Mouse (Mus musculus) midbrain, postnatal 0 days (tissue): ENCODE data around the gene Ltb4r1. TPM values are rescaled to one million over a fixed set of nuclear protein-coding genes. Genes with fewer than 3 reads are reported as not detected.

ENCODE experiments used
- ATAC-seq: fragments of 200-750 bp; cut with Nextera tagmentation; 2 replicates; pipeline ENCODE4 v1.8.0; 2017; ENCODE audit warnings: moderate number of reproducible peaks, mild to moderate bottlenecking, moderate TSS enrichment, moderate library complexity; ENCODE audit not compliant: low FRiP score
- DNase-seq: peaks from one replicate; pipeline ENCODE4 v3.0.0-alpha.2; 2015; ENCODE audit warnings: low spot score
- H3K27ac ChIP-seq: fragments of 300-500 bp; sonication (generic); 2 replicates; pipeline ENCODE4 v1.5.1; 2014; ENCODE audit warnings: low read depth, mild to moderate bottlenecking, low read length, mixed read lengths
- H3K27me3 ChIP-seq: fragments of 300-500 bp; sonication (generic); 2 replicates; pipeline ENCODE4 v1.6.1; 2014; ENCODE audit warnings: low read length, control low read depth, mixed read lengths; ENCODE audit not compliant: insufficient read depth
- H3K36me3 ChIP-seq: fragments of 300-500 bp; sonication (generic); 2 replicates; pipeline ENCODE4 v1.6.1; 2014; ENCODE audit warnings: low read length, control low read depth, mixed read lengths; ENCODE audit not compliant: insufficient read depth
- H3K4me1 ChIP-seq: fragments of 300-500 bp; sonication (generic); 2 replicates; pipeline ENCODE4 v1.6.1; 2014; ENCODE audit warnings: mild to moderate bottlenecking, control low read depth, antibody characterized with exemption, low read length, mixed read lengths; ENCODE audit not compliant: insufficient read depth
- H3K4me2 ChIP-seq: fragments of 300-500 bp; sonication (generic); 2 replicates; pipeline ENCODE4 v1.6.1; 2014; ENCODE audit warnings: low read depth, mild to moderate bottlenecking, low read length, mixed read lengths; ENCODE audit not compliant: poor library complexity, severe bottlenecking
- H3K4me3 ChIP-seq: fragments of 300-500 bp; sonication (generic); 2 replicates; pipeline ENCODE4 v1.5.1; 2014; ENCODE audit warnings: low read depth, mild to moderate bottlenecking, low read length, moderate library complexity
- H3K9ac ChIP-seq: fragments of 300-500 bp; sonication (generic); replicated peaks from 2 replicates; pipeline ENCODE4 v1.6.1; 2014; ENCODE audit warnings: mild to moderate bottlenecking, low read length, moderate library complexity, mixed read lengths; ENCODE audit not compliant: poor library complexity, severe bottlenecking
- H3K9me3 ChIP-seq: fragments of 300-500 bp; sonication (generic); 2 replicates; pipeline ENCODE4 v1.6.1; 2016; ENCODE audit warnings: low read length, control low read depth
- CTCF ChIP-seq: IDR thresholded peaks from 2 replicates; pipeline ENCODE4 v1.5.1; 2016; ENCODE audit warnings: antibody characterized with exemption, mild to moderate bottlenecking
- WGBS: fragments of 180-500 bp; shearing (Covaris S2); extraction: QIAGEN DNeasy Blood & Tissue Kit; methylation state at CpG from one replicate; pipeline ENCODE4 v1.1.7; 2014; 5-methylcytosine and 5-hydroxymethylcytosine counted together
- polyA plus RNA-seq: library from polyadenylated mRNA; unstranded; fragments of >200 nt; fragmentation: Nextera tagmentation; extraction: Ambion mirVana; gene quantifications from 2 replicates; pipeline ENCODE4 v1.2.1, GENCODE M21; 2015
- total RNA-seq: library from RNA; depleted of rRNA; stranded (reverse); fragments of >200 nt; gene quantifications from 2 replicates; pipeline ENCODE4 v1.2.3, GENCODE M21; 2014

Gene Ltb4r1
- total and polyA plus RNA-seq, 2 experiments from 2014 or later: 0.88 to 1.1 TPM

DNA sequence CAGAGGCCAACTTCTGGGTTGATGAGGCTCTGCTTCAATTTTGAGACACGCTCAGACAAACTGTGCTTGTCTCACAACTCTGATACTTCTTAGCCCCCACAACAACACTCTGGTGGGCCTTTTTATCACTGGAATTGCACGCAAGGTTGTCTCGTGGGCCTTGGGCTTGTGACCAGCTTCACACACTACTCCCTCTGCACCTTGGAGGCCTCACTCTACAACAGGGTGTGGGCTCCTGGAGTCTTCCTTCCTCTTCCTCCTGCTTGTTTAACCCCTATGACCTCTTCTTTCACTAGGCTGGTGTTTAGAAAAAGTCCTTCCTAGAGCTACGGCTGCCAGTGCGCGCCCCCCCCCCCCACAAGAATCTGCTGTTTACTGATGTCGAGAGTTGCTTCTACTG lies 10.9 kb downstream of the Ltb4r1 start:
- no peak for TF ChIP-seq CTCF
- no peak overlapping the region for H3K27ac ChIP-seq
- WGBS: 69% methylated on average over 7 of the region's 7 CpGs
- H3K4me2 ChIP-seq: no peak overlapping the region
- no peaks in the 10 kb centered on the region for H3K36me3 ChIP-seq
- ATAC-seq (no peak), DNase-seq (no peak)
- peaks cover 8% of the 10 kb centered on the region for H3K27me3 ChIP-seq
- H3K9ac ChIP-seq: no peak overlapping the region
- H3K9me3 ChIP-seq: no peaks in the 10 kb centered on the region
- H3K4me1 ChIP-seq: no peaks in the 10 kb centered on the region
- H3K4me3 ChIP-seq: no peak overlapping the region

DNA sequence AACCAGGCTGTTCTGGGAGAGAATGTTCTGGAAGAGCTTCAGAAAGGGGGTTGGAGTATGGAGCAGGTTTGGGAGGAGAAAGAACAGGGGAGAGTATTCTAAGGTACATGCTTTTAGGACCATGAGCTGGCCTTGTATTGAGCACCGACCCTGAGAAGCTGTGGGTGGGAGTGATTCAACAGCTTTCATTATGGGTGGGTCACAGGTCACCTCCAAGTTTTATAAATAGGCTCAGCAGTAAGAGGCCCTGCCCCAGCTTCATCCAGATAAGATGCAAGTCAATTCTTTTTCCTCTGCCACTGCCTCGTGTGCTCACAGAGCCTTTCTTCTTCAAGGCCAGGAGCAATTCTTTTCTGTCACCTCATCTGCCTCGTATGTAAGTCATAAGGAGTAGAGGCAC lies 11.4 kb downstream of the Ltb4r1 start:
- Histone ChIP-seq H3K4me3 (no peak overlapping the region), H3K4me1 (no peaks in the 10 kb centered on the region), H3K4me2 (no peak overlapping the region), H3K27me3 (peaks cover 13% of the 10 kb centered on the region), H3K36me3 (no peaks in the 10 kb centered on the region), H3K9me3 (no peaks in the 10 kb centered on the region), H3K9ac (no peak overlapping the region), H3K27ac (no peak overlapping the region)
- 59% methylated on average over 3 of the region's 3 CpGs for WGBS
- ATAC-seq: no peak
- no peak for DNase-seq
- no peak for TF ChIP-seq CTCF

- 88% methylated on average over 11 of the region's 11 CpGs for WGBS
Measured at GRCm38 (mm10) chr14:55777806-55778205, 12.0 kb downstream of the Ltb4r1 start.

GRCm38 (mm10) chr14:55778686-55779085 lies 12.9 kb downstream of the Ltb4r1 start:
- Histone ChIP-seq H3K27ac (no peak overlapping the region), H3K36me3 (no peaks in the 10 kb centered on the region), H3K27me3 (peaks cover 22% of the 10 kb centered on the region), H3K9me3 (no peaks in the 10 kb centered on the region), H3K4me2 (no peak overlapping the region), H3K4me1 (no peaks in the 10 kb centered on the region), H3K4me3 (no peak overlapping the region), H3K9ac (no peak overlapping the region)
- no peak for TF ChIP-seq CTCF
- DNase-seq (no peak), ATAC-seq (no peak)
- 90% methylated on average over 15 of the region's 15 CpGs for WGBS

More at GRCm38 (mm10) chr14:55777806-55778205, 12.0 kb downstream of the Ltb4r1 start:
- Histone ChIP-seq H3K9me3 (no peaks in the 10 kb centered on the region), H3K27me3 (peaks cover 19% of the 10 kb centered on the region), H3K9ac (no peak overlapping the region), H3K4me3 (no peak overlapping the region), H3K4me1 (no peaks in the 10 kb centered on the region), H3K27ac (no peak overlapping the region), H3K4me2 (no peak overlapping the region), H3K36me3 (no peaks in the 10 kb centered on the region)
- no peak for TF ChIP-seq CTCF
- DNase-seq (no peak), ATAC-seq (no peak)

DNA sequence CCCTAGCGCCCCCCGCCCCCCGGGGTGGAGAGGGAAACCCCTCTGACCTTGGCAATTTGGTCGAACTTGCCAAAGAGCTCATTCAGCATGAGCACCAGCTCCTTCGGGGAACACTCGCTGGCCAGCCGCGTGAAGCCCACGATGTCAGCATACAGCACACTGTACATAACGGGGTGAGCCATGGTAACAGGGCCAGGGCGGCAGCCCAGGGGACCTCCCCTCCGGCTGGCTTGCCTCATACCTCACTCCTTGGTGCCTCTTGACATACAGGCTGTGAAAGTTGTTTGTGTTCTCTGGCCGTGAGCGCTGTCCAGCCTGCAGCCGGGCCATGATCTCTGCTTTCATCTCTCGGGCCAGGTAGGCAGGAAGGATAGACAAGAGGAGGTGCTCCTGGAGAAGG lies 13.9 kb downstream of the Ltb4r1 start:
- Histone ChIP-seq H3K9ac (no peak overlapping the region), H3K4me1 (no peaks in the 10 kb centered on the region), H3K36me3 (no peaks in the 10 kb centered on the region), H3K9me3 (no peaks in the 10 kb centered on the region), H3K27ac (no peak overlapping the region), H3K27me3 (peaks cover 32% of the 10 kb centered on the region), H3K4me2 (no peak overlapping the region), H3K4me3 (no peak overlapping the region)
- ATAC-seq (no peak), DNase-seq (no peak)
- 70% methylated on average over 16 of the region's 16 CpGs for WGBS
- no peak for TF ChIP-seq CTCF

- TF ChIP-seq CTCF: no peak
- no peaks in the 10 kb centered on the region for H3K4me1 ChIP-seq
- 82% methylated on average over 11 of the region's 11 CpGs for WGBS
- no peak for ATAC-seq
- no peaks in the 10 kb centered on the region for H3K36me3 ChIP-seq
- H3K27ac ChIP-seq: no peak overlapping the region
- no peak overlapping the region for H3K9ac ChIP-seq
- peaks cover 33% of the 10 kb centered on the region for H3K27me3 ChIP-seq
- DNase-seq: no peak
- H3K4me2 ChIP-seq: no peak overlapping the region
- no peak overlapping the region for H3K4me3 ChIP-seq
- H3K9me3 ChIP-seq: no peaks in the 10 kb centered on the region
Measured at GRCm38 (mm10) chr14:55780736-55781135, 15.0 kb downstream of the Ltb4r1 start.
